Mouse (Mus musculus) heart, postnatal 14 days (tissue): ENCODE data around the gene Skint3. TPM values are rescaled to one million over a fixed set of nuclear protein-coding genes. Genes with fewer than 3 reads are reported as not detected.
"Not testable (repeated sequence)": the region's sequence is repeated elsewhere in the genome, so short reads cannot be mapped to it uniquely, and the experiment has no call there.

Source experiments
- DNase-seq, 2 experiments: peaks; one replicate each; pipeline ENCODE4 v3.0.0; 2021 to 2022
- intact Hi-C: fragments of 180-260 bp; cut with DNase I; formaldehyde crosslinking; loops from one replicate; pipeline ENCODE4 v1.15.1; 2025
- long read RNA-seq, 2 experiments: library from polyadenylated mRNA; stranded (forward); transcript quantifications; one replicate each; pipeline ENCODE4 v2.0.0; 2021
- total RNA-seq, 2 experiments: library from RNA; stranded (reverse); gene quantifications; 2 replicates each; pipeline ENCODE4 v1.2.3; 2021

Skint3 gene
- total RNA-seq: not detected
- long read RNA-seq, experiment 1: 0 reads
- long read RNA-seq, experiment 2: 0 reads

DNA sequence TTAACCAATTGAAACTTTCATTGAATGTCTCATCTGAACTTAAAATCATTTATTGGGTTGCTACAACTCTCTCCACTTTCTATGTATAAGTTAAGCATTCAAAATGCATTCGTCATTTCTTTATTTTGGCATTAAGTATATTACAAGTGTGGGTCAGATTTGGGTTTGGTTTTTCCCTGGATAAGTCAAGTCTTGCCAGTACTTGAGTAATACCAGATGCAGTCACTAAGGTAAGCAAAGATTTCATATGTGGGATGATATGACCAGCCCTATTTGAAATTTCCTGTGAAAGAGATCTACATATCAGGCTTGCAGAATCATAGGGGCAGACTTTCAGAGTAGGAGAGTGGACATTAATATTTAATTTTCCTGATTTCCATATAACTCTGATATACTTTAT lies at the start of gene Skint3:
Skint3 (plus strand) TSS at position 301 of the 400 bp plus-strand sequence.
- intact Hi-C loops: no loop called here
- DNase-seq: no peak

DNA sequence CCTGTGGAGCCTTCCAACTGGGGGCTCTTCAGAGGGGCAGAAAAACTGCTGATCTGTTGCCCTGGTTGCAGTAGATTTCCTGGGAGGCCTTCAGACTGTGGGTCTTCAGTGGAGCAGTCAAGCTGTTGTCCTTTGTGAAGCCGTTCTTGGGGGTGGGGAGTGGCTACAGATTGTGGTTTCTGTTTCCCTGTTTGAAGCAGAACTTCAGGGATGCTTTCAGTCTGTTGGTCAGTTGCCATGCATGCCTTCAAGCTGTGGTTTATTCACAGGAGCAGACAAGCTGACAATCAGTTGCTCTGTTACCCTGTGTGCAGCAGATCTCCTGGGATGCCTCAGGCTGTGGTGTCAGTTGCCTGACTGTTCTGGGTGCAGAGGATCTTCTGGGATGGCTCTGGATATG lies 11.4 kb downstream of the Skint3 start:
- intact Hi-C loops: no loop called here
- no peak for DNase-seq

DNA sequence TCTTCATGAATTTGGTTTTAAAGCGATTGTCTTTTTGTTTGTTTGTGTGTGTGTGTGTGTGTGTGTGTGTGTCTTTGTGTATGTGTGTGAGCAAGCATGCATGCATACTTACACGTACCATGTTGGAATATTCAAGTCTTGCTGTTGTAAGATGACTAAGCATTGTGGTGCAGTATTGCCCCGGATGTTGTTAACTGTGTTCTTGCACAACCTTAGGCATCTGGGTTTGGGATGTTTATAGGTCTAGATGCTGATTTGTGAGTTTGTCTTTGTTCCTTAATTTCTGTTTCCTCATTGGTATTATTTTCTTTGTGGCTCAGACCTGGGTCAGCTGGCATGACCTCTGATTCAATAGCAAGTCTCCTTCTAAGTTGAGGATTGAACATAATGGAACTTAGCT lies 11.9 kb downstream of the Skint3 start:
- intact Hi-C loops: no loop called here
- DNase-seq: no peak

DNA sequence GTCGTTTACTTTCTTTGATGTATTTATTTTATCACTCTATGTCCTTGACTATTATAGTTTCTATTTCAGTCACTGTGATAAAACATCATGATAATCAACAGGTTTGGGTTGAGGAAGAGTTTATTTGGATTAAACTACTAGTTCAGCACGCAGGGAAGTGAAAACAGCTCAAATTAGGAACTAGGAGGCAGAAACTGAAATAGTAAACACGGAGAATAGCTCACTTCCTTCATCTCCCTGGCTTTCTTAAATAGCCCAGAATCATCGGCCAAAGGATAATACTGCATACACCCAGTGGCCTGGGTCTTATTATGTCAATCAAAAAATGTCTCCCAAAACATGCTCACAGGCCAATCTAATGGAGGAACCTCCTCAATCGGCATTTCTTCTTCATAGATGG lies 24.0 kb downstream of the Skint3 start:
- intact Hi-C loops: no loop called here
- no peak for DNase-seq

GRCm38 (mm10) chr4:112287178-112287974 lies 55.3 kb downstream of the Skint3 start:
- DNase-seq: no peak
- intact Hi-C loops: no loop called here

DNA sequence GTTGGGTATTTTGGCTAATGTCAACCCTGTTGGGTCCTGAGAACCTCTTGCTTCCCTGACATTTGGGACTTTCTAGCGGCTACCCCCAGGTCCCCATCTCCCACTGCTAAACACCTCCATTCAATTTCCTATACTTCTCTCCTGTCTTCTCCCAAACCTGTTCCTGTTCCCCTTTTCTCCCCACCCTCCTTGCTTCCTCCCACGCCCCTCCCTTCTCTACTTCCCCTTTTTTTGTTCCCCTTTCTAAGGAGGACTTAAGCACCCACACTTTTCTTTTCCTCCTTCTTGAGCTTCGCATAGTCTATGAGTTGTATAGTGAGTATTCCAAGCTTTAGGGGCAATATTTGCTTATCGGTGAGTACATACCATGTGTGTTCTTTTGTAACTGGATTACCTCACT lies 56.4 kb downstream of the Skint3 start:
- intact Hi-C loops: no loop called here

DNA sequence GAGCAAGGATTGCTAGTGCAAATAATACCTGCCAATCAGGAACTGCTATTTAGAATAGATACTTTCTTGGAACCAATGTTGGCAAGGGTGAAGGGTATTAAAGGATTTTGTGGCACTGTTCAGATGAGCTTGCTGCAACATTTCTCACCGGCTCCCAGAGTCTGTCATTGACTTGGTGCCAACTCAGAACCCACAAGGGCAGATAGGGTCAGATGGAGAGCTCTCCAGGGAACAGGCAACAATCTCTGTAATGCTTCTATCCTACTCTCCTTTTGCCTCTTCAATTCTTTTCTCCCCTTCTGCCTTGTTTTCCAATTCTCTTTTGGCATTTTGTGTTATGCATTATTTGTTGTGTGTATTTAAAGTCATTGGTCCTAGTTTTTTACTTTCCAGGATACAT lies 70.3 kb downstream of the Skint3 start:
- DNase-seq: no peak
- intact Hi-C loops: no loop called here

More for the DNA sequence above, 56.4 kb downstream of the Skint3 start:
- DNase-seq: no peak

DNA sequence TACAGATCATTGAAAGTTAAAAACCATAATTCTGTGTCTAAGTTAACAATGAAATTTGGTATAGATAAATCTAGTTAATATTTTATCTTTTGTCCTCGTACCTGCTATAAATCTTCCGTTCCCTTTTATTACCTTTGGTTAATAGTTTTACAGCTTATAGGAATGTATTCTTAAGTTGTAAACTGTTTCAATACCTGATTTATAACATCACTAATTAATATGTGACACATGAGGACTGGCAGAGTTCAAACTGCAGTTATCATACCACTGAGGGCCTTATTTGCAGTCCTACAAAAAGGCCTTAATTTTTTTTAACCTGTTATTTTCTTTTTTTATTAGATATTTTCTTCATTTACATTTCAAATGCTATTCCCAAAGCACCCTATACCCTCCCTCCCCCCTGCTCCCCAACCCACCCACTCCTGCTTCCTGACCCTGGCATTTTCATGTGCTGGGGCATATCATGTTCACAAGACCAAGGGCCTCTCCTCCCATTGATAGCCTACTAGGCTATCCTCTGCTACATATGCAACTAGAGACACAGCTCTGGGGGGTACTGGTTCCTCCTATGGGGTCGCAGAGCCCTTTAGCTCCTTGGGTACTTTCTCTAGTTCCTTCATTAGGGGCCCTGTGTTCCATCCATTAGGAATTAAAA lies 70.9 kb downstream of the Skint3 start:
- intact Hi-C loops: no loop called here
- DNase-seq: no peak

DNA sequence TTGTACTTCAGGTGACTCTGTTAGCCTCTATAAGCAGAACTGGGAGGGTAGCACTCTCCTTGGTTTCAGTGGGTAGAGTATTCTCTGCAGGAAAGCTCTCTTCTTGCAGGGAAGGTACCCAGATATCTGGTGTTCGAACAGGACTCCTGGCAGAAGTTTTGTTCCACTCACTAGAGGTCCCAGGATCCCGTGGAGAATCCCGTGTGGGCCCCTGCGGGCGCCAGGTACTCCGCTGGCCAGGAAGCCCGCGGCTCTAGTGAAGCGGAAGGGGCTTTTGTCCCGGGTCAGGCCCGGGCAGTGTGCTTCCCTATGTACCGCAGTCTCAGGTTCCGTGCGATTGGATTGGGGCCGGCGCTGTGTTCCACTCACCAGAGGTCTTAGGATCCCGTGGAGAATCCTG lies 117.1 kb downstream of the Skint3 start:
- intact Hi-C loops: not testable (repeated sequence)

More for the DNA sequence above, 117.1 kb downstream of the Skint3 start:
- not testable (repeated sequence) for DNase-seq

Other genes with a start within 250 kb of the Skint3 start
- gene Skint1, start 226.0 kb upstream of the Skint3 start, total RNA-seq: not detected
- not detected for gene Skint4, start 160.2 kb upstream of the Skint3 start, total RNA-seq
- gene Skint9, start 201.7 kb downstream of the Skint3 start, total RNA-seq: not detected